Mouse (Mus musculus) myocyte (in vitro differentiated cells): ENCODE results near the gene Tnik. TPM values are rescaled to one million over a fixed set of nuclear protein-coding genes. Genes with fewer than 3 reads are reported as not detected.

ENCODE experiments used
- H3K27me3 ChIP-seq: one replicate; pipeline ENCODE4 v1.6.1; 2011; ENCODE audit not compliant: control insufficient read depth, insufficient read depth, insufficient read length
- H3K36me3 ChIP-seq: one replicate; pipeline ENCODE4 v1.6.1; 2011; ENCODE audit not compliant: control insufficient read depth, insufficient read depth
- H3K4me2 ChIP-seq: one replicate; pipeline ENCODE4 v1.6.1; 2011; ENCODE audit warnings: low read depth, control low read depth
- H3K4me3 ChIP-seq: one replicate; pipeline ENCODE4 v1.5.1; 2011; ENCODE audit warnings: mild to moderate bottlenecking, control low read depth, moderate library complexity
- H3K79me2 ChIP-seq: one replicate; pipeline ENCODE4 v1.6.1; 2011; ENCODE audit not compliant: control insufficient read depth, insufficient read depth
- H3ac ChIP-seq: one replicate; pipeline ENCODE4 v1.6.1; 2011; ENCODE audit not compliant: control insufficient read depth, insufficient read length
- CEBPB ChIP-seq: IDR thresholded peaks from 2 replicates; pipeline ENCODE4 v1.6.1; 2011; ENCODE audit warnings: mild to moderate bottlenecking, moderate library complexity; ENCODE audit not compliant: poor library complexity, insufficient read depth, severe bottlenecking
- E2F4 ChIP-seq: IDR thresholded peaks from one replicate; pipeline ENCODE4 v1.6.1; 2011; ENCODE audit warnings: mild to moderate bottlenecking, control low read depth, moderate library complexity; ENCODE audit not compliant: insufficient read depth
- MAX ChIP-seq: IDR thresholded peaks from one replicate; pipeline ENCODE4 v1.6.1; 2011; ENCODE audit warnings: low read depth, mild to moderate bottlenecking, control low read depth
- MYOD1 ChIP-seq, 3 experiments: IDR thresholded peaks; one replicate each; pipeline ENCODE4 v1.6.1; 2011; ENCODE audit warnings: control low read depth in 2 of 3, low read depth in 2 of 3, mild to moderate bottlenecking in 2 of 3, moderate library complexity in 1 of 3; ENCODE audit not compliant: insufficient read length in 2 of 3, control insufficient read depth in 1 of 3
- MYOG ChIP-seq, 3 experiments: IDR thresholded peaks; one replicate each; pipeline ENCODE4 v1.6.1; 2011; ENCODE audit warnings: control low read depth in 2 of 3, low read depth in 2 of 3, mild to moderate bottlenecking in 2 of 3; ENCODE audit not compliant: insufficient read length in 2 of 3, control insufficient read depth in 1 of 3, insufficient read depth in 1 of 3
- POLR2A ChIP-seq: IDR thresholded peaks from one replicate; pipeline ENCODE4 v1.6.1; 2011; ENCODE audit warnings: low read depth, mild to moderate bottlenecking, control low read depth, moderate library complexity; ENCODE audit not compliant: insufficient read length
- POLR2AphosphoS2 ChIP-seq: IDR thresholded peaks from one replicate; pipeline ENCODE4 v1.6.1; 2011; ENCODE audit warnings: low read depth, control low read depth; ENCODE audit not compliant: insufficient read length
- REST ChIP-seq: IDR thresholded peaks from one replicate; pipeline ENCODE4 v1.6.1; 2011; ENCODE audit warnings: mild to moderate bottlenecking, control low read depth, moderate library complexity; ENCODE audit not compliant: insufficient read depth, insufficient read length
- SRF ChIP-seq: IDR thresholded peaks from one replicate; pipeline ENCODE4 v1.6.1; 2011; ENCODE audit warnings: low read depth; ENCODE audit not compliant: control insufficient read depth, insufficient read length
- TCF12 ChIP-seq: IDR thresholded peaks from one replicate; pipeline ENCODE4 v1.6.1; 2011; ENCODE audit warnings: mild to moderate bottlenecking, control low read depth; ENCODE audit not compliant: poor library complexity, insufficient read depth, severe bottlenecking
- TCF3 ChIP-seq: IDR thresholded peaks from one replicate; pipeline ENCODE4 v1.6.1; 2011; ENCODE audit warnings: low read depth, control low read depth; ENCODE audit not compliant: insufficient read length
- USF1 ChIP-seq: IDR thresholded peaks from one replicate; pipeline ENCODE4 v1.6.1; 2011; ENCODE audit warnings: low read depth, mild to moderate bottlenecking, control low read depth, moderate library complexity
- polyA plus RNA-seq: library from polyadenylated mRNA; unstranded; fragments of >200 nt; fragmentation: generic; extraction: Trizol; gene quantifications from one replicate; pipeline ENCODE4 v1.2.1, GENCODE M21; 2012; ENCODE audit warnings: missing spikeins

Gene Tnik
- polyA plus RNA-seq, 1 experiment = 1.8 TPM

GRCm38 (mm10) chr3:28232885-28233284 is 30.1 kb upstream of the Tnik start:
- no peak overlapping the region for H3ac ChIP-seq

GRCm38 (mm10) chr3:28234179-28234578 is 28.8 kb upstream of the Tnik start:
- H3K79me2 ChIP-seq = no peaks in the 10 kb centered on the region
- H3K4me3 ChIP-seq = no peak overlapping the region
- H3K4me2 ChIP-seq = no peak overlapping the region
- TF ChIP-seq CEBPB (no peak), TCF12 (no peak), REST (no peak), SRF (no peak), TCF3 (no peak), POLR2A (no peak), E2F4 (no peak), MAX (no peak), USF1 (no peak), MYOD1 (IDR thresholded peaks at IDR 0.05; ENCODE audit: control insufficient read depth in 1 of 3, insufficient read length in 2 of 3, low read depth in 2 of 3) (no peak), MYOG (IDR thresholded peaks at IDR 0.05; ENCODE audit: control insufficient read depth in 1 of 3, insufficient read depth in 1 of 3, insufficient read length in 2 of 3, low read depth in 2 of 3) (no peak), POLR2AphosphoS2 (no peak)
- no peaks in the 10 kb centered on the region for H3K36me3 ChIP-seq
- no peaks in the 10 kb centered on the region for H3K27me3 ChIP-seq
- H3ac ChIP-seq = no peak overlapping the region

More at GRCm38 (mm10) chr3:28232885-28233284, 30.1 kb upstream of the Tnik start:
- no peaks in the 10 kb centered on the region for H3K36me3 ChIP-seq
- H3K27me3 ChIP-seq = no peaks in the 10 kb centered on the region
- H3K4me2 ChIP-seq = no peak overlapping the region
- H3K4me3 ChIP-seq = no peak overlapping the region
- H3K79me2 ChIP-seq = no peaks in the 10 kb centered on the region
- TF ChIP-seq POLR2A = no peak
- TF ChIP-seq MYOD1 (IDR thresholded peaks at IDR 0.05; ENCODE audit: control insufficient read depth in 1 of 3, insufficient read length in 2 of 3, low read depth in 2 of 3) = no peak
- no peak for TF ChIP-seq REST
- no peak for TF ChIP-seq SRF
- TF ChIP-seq USF1 = no peak
- TF ChIP-seq E2F4 = no peak
- no peak for TF ChIP-seq MYOG (IDR thresholded peaks at IDR 0.05; ENCODE audit: control insufficient read depth in 1 of 3, insufficient read depth in 1 of 3, insufficient read length in 2 of 3, low read depth in 2 of 3)
- TF ChIP-seq CEBPB = no peak
- TF ChIP-seq TCF12 = no peak
- no peak for TF ChIP-seq MAX
- no peak for TF ChIP-seq POLR2AphosphoS2
- TF ChIP-seq TCF3 = no peak

- no peaks in the 10 kb centered on the region for H3K36me3 ChIP-seq
- TF ChIP-seq CEBPB (no peak), TCF12 (no peak), POLR2A (no peak), MYOG (IDR thresholded peaks at IDR 0.05; ENCODE audit: control insufficient read depth in 1 of 3, insufficient read depth in 1 of 3, insufficient read length in 2 of 3, low read depth in 2 of 3) (no peak), REST (no peak), MYOD1 (IDR thresholded peaks at IDR 0.05; ENCODE audit: control insufficient read depth in 1 of 3, insufficient read length in 2 of 3, low read depth in 2 of 3) (no peak), SRF (no peak)
- no peak overlapping the region for H3ac ChIP-seq
- no peaks in the 10 kb centered on the region for H3K79me2 ChIP-seq
- no peak overlapping the region for H3K4me2 ChIP-seq
- H3K4me3 ChIP-seq = no peak overlapping the region
- H3K27me3 ChIP-seq = peaks cover 3% of the 10 kb centered on the region
These were observed 26.3 kb upstream of the Tnik start for GRCm38 (mm10) chr3:28236689-28237088.

- no peak overlapping the region for H3ac ChIP-seq
- H3K4me2 ChIP-seq = no peak overlapping the region
- H3K79me2 ChIP-seq = no peaks in the 10 kb centered on the region
- no peaks in the 10 kb centered on the region for H3K36me3 ChIP-seq
- H3K4me3 ChIP-seq = no peak overlapping the region
- TF ChIP-seq MYOG (IDR thresholded peaks at IDR 0.05; ENCODE audit: control insufficient read depth in 1 of 3, insufficient read depth in 1 of 3, insufficient read length in 2 of 3, low read depth in 2 of 3) (no peak), POLR2A (no peak), TCF12 (no peak), E2F4 (no peak)
- H3K27me3 ChIP-seq = peaks cover 5% of the 10 kb centered on the region
These were observed 24.9 kb upstream of the Tnik start for GRCm38 (mm10) chr3:28238136-28238535.

GRCm38 (mm10) chr3:28242561-28242960 is 20.5 kb upstream of the Tnik start:
- no peaks in the 10 kb centered on the region for H3K36me3 ChIP-seq
- H3ac ChIP-seq = no peak overlapping the region
- H3K79me2 ChIP-seq = no peaks in the 10 kb centered on the region
- H3K27me3 ChIP-seq = peaks cover 5% of the 10 kb centered on the region
- H3K4me3 ChIP-seq = no peak overlapping the region
- no peak overlapping the region for H3K4me2 ChIP-seq
- TF ChIP-seq TCF3 (no peak), MYOG (IDR thresholded peaks at IDR 0.05; ENCODE audit: control insufficient read depth in 1 of 3, insufficient read depth in 1 of 3, insufficient read length in 2 of 3, low read depth in 2 of 3) (no peak), POLR2AphosphoS2 (no peak), POLR2A (no peak), E2F4 (no peak), MAX (no peak)
